8 mouse cellular contexts compared by ENCODE assay signal in the genomic region with DNA sequence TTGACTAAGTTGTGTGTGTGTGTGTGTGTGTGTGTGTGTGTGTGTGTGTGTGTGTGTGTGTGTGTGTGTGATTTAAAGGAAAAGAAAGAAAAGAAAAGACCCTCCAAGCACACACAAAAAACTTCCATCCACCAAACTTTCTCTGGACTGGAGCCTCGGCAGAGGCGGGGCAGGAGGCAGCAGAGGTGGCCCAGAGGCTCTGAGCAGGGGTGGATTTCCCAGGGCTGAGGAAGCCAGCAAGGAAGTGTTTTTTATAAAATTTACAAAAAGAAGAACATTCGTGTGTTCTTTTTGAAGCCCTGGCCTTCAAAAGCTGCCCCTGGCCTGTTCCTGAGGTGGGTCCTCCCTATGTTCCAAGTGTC. TPM values are rescaled to one million over a fixed set of nuclear protein-coding genes. Genes with fewer than 3 reads are reported as not detected.
DNase-seq lines count a peak whose midpoint lies in the region; ATAC-seq and TF ChIP-seq lines count a peak whose summit lies in the region.

No protein-coding gene starts in this region.

- peaks cover 57% of the 10 kb centered on the region for H3K27me3 ChIP-seq in forebrain, embryonic 12.5 days
- peaks cover 33% of the 10 kb centered on the region for H3K27me3 ChIP-seq in intestine, embryonic 16.5 days (replicated peaks; ENCODE audit: control insufficient read depth, insufficient read depth, low read length)
- H3K27me3 ChIP-seq in neural tube, embryonic 14.5 days (ENCODE audit: control insufficient read depth, insufficient read depth, low read length), result peaks cover 4% of the 10 kb centered on the region; the same call in 1 of the 2 replicates

- no peak for DNase-seq in left cerebral cortex, adult 2 months (ENCODE audit: extremely low spot score in 1 of 2, low spot score in 2 of 2)
- no peak for DNase-seq in left cerebral cortex, adult 11 months (ENCODE audit: low spot score)
- DNase-seq in layer of hippocampus, postnatal 25 days (ENCODE audit: extremely low spot score in 1 of 2, low spot score in 1 of 2), result no peak
- no peak for DNase-seq in ovary, adult 18-20 months (ENCODE audit: low spot score)
- DNase-seq in spleen, postnatal 36 days (ENCODE audit: low spot score in 2 of 2), result no peak

- H3K4me3 ChIP-seq in left cerebral cortex, adult 2 months, result no peak overlapping the region
- H3K4me3 ChIP-seq in forebrain, embryonic 12.5 days (replicated peaks), result no peak overlapping the region
- no peak overlapping the region for H3K4me3 ChIP-seq in intestine, embryonic 16.5 days (ENCODE audit: low read length)
- H3K4me3 ChIP-seq in neural tube, embryonic 14.5 days (ENCODE audit: low read depth, low read length), result no peak overlapping the region

- H3K27ac ChIP-seq in left cerebral cortex, adult 2 months, result peak overlapping the region; percentile 77
- H3K27ac ChIP-seq in forebrain, embryonic 12.5 days, result peak overlapping the region; percentile 96
- H3K27ac ChIP-seq in intestine, embryonic 16.5 days (ENCODE audit: low read length), result peak overlapping the region; percentile 82
- peak overlapping the region; percentile 81 for H3K27ac ChIP-seq in neural tube, embryonic 14.5 days (ENCODE audit: low read depth, low read length)

- peak; percentile 48 for ATAC-seq in forebrain, embryonic 12.5 days (ENCODE audit: low FRiP score)
- peak; percentile 40; the same call in 1 of the 2 replicates for ATAC-seq in intestine, embryonic 16.5 days
- ATAC-seq in neural tube, embryonic 14.5 days (ENCODE audit: low read depth), result no peak

- WGBS in forebrain, embryonic 12.5 days, result 4% methylated on average over 3 of the region's 3 CpGs
- 23% methylated on average over 3 of the region's 3 CpGs for WGBS in intestine, embryonic 16.5 days
- WGBS in neural tube, embryonic 14.5 days, result 10% methylated on average over 3 of the region's 3 CpGs

- no peak overlapping the region for H3K4me2 ChIP-seq in forebrain, embryonic 12.5 days
- no peak overlapping the region for H3K4me2 ChIP-seq in intestine, embryonic 16.5 days (ENCODE audit: low read depth, low read length)
- H3K4me2 ChIP-seq in neural tube, embryonic 14.5 days (ENCODE audit: low read depth, low read length), result no peak overlapping the region

- intact Hi-C loops in left cerebral cortex, adult 2 months (cut with DNase I), result no loop called here

- peaks cover 7% of the 10 kb centered on the region; the same call in 1 of the 2 replicates for H3K36me3 ChIP-seq in forebrain, embryonic 12.5 days (replicated peaks)
- H3K36me3 ChIP-seq in intestine, embryonic 16.5 days (ENCODE audit: control insufficient read depth, insufficient read depth, low read length), result peaks cover 3% of the 10 kb centered on the region; the same call in 1 of the 2 replicates
- H3K36me3 ChIP-seq in neural tube, embryonic 14.5 days (ENCODE audit: control insufficient read depth, insufficient read depth, low read length), result no peaks in the 10 kb centered on the region

- TF ChIP-seq CTCF in left cerebral cortex, adult 2 months (IDR thresholded peaks at IDR 0.05), result no peak

- H3K9ac ChIP-seq in forebrain, embryonic 12.5 days, result 0 out of 2 replicates have a peak overlapping the region, but pooled peaks have one; percentile 38
- H3K9ac ChIP-seq in intestine, embryonic 16.5 days (ENCODE audit: low read depth, low read length), result 0 out of 2 replicates have a peak overlapping the region, but pooled peaks have one; percentile 14
- H3K9ac ChIP-seq in neural tube, embryonic 14.5 days (replicated peaks; ENCODE audit: low read depth, low read length), result no peak overlapping the region

- peaks cover 84% of the 10 kb centered on the region for H3K4me1 ChIP-seq in forebrain, embryonic 12.5 days
- peaks cover 28% of the 10 kb centered on the region for H3K4me1 ChIP-seq in intestine, embryonic 16.5 days (ENCODE audit: control insufficient read depth, insufficient read depth, low read length)
- H3K4me1 ChIP-seq in neural tube, embryonic 14.5 days (ENCODE audit: control insufficient read depth, insufficient read depth, low read length), result peaks cover 26% of the 10 kb centered on the region

- H3K9me3 ChIP-seq in forebrain, embryonic 12.5 days, result no peaks in the 10 kb centered on the region
- H3K9me3 ChIP-seq in intestine, embryonic 16.5 days (ENCODE audit: control insufficient read depth, low read length), result no peaks in the 10 kb centered on the region
- no peaks in the 10 kb centered on the region for H3K9me3 ChIP-seq in neural tube, embryonic 14.5 days (ENCODE audit: control insufficient read depth, low read length)

RNA-seq across cellular contexts. Expression of a gene that starts 10.1 kb away (rescaled TPM):
- not detected for total RNA-seq in left cerebral cortex, adult 2 months (2021)
- polyA plus RNA-seq in forebrain, embryonic 12.5 days (2016; fragmentation: Nextera tagmentation; extraction: Ambion mirVana), result 2.2 and 3.5 TPM in 2 replicates
- 2.0 and 2.6 TPM in 2 replicates for polyA plus RNA-seq in intestine, embryonic 16.5 days (2015; fragmentation: Nextera tagmentation; extraction: Ambion mirVana)
- polyA plus RNA-seq in neural tube, embryonic 14.5 days (2014; fragmentation: Nextera tagmentation; extraction: Ambion mirVana), result 0.76 and 1.8 TPM in 2 replicates
- total RNA-seq in layer of hippocampus, postnatal 25 days (2021), result not detected

RNA-seq across cellular contexts. Expression of a gene that starts 11.5 kb away (rescaled TPM):
- 1 to 10 TPM; 1.6 to 2.6 TPM for total RNA-seq in left cerebral cortex, adult 2 months (2021)
- 3.1 and 3.9 TPM in 2 replicates for polyA plus RNA-seq in forebrain, embryonic 12.5 days (2016; fragmentation: Nextera tagmentation; extraction: Ambion mirVana)
- 4.9 and 5.0 TPM in 2 replicates for polyA plus RNA-seq in intestine, embryonic 16.5 days (2015; fragmentation: Nextera tagmentation; extraction: Ambion mirVana)
- polyA plus RNA-seq in neural tube, embryonic 14.5 days (2014; fragmentation: Nextera tagmentation; extraction: Ambion mirVana), result 1.3 and 3.6 TPM in 2 replicates
- total RNA-seq in layer of hippocampus, postnatal 25 days (2021), result 1 to 10 TPM; 2.1 to 2.8 TPM

RNA-seq across cellular contexts. Expression of a gene that starts 25.1 kb away (rescaled TPM):
- 10 to 100 TPM; 95.5 to 96.8 TPM for total RNA-seq in left cerebral cortex, adult 2 months (2021)
- 22.8 and 26.6 TPM in 2 replicates for polyA plus RNA-seq in forebrain, embryonic 12.5 days (2016; fragmentation: Nextera tagmentation; extraction: Ambion mirVana)
- polyA plus RNA-seq in intestine, embryonic 16.5 days (2015; fragmentation: Nextera tagmentation; extraction: Ambion mirVana), result 11.0 and 14.8 TPM in 2 replicates
- polyA plus RNA-seq in neural tube, embryonic 14.5 days (2014; fragmentation: Nextera tagmentation; extraction: Ambion mirVana), result 15.3 and 16.6 TPM in 2 replicates
- 10 to 100 TPM; 88.9 to 91.0 TPM for total RNA-seq in layer of hippocampus, postnatal 25 days (2021)

RNA-seq across cellular contexts. Expression of a gene that starts 26.6 kb away (rescaled TPM):
- total RNA-seq in left cerebral cortex, adult 2 months (2021), result 100 to 1,000 TPM; 108 to 115 TPM
- polyA plus RNA-seq in forebrain, embryonic 12.5 days (2016; fragmentation: Nextera tagmentation; extraction: Ambion mirVana), result 55.4 and 59.6 TPM in 2 replicates
- polyA plus RNA-seq in intestine, embryonic 16.5 days (2015; fragmentation: Nextera tagmentation; extraction: Ambion mirVana), result 60.0 and 67.1 TPM in 2 replicates
- polyA plus RNA-seq in neural tube, embryonic 14.5 days (2014; fragmentation: Nextera tagmentation; extraction: Ambion mirVana), result 59.8 and 70.2 TPM in 2 replicates
- total RNA-seq in layer of hippocampus, postnatal 25 days (2021), result 100 to 1,000 TPM in 1 of 2 experiments, 10 to 100 TPM in 1; 83.4 to 101 TPM

RNA-seq across cellular contexts. Expression of a gene that starts 50.1 kb away (rescaled TPM):
- 10 to 100 TPM; 17.5 to 17.9 TPM for total RNA-seq in left cerebral cortex, adult 2 months (2021)
- 53.7 and 62.2 TPM in 2 replicates for polyA plus RNA-seq in forebrain, embryonic 12.5 days (2016; fragmentation: Nextera tagmentation; extraction: Ambion mirVana)
- polyA plus RNA-seq in intestine, embryonic 16.5 days (2015; fragmentation: Nextera tagmentation; extraction: Ambion mirVana), result 77.7 and 78.7 TPM in 2 replicates
- 14.4 and 20.9 TPM in 2 replicates for polyA plus RNA-seq in neural tube, embryonic 14.5 days (2014; fragmentation: Nextera tagmentation; extraction: Ambion mirVana)
- 1 to 10 TPM; 8.8 to 9.6 TPM for total RNA-seq in layer of hippocampus, postnatal 25 days (2021)
